Mouse (Mus musculus) stomach, embryonic 16.5 days (tissue): ENCODE data around the gene Ifitm3. TPM values are rescaled to one million over a fixed set of nuclear protein-coding genes. Genes with fewer than 3 reads are reported as not detected.

Experiments used
- ATAC-seq: fragments of 200-750 bp; cut with Nextera tagmentation; 2 replicates; pipeline ENCODE4 v1.8.0; 2017; ENCODE audit warnings: moderate number of reproducible peaks, moderate TSS enrichment; ENCODE audit not compliant: insufficient read depth, low FRiP score
- H3K27ac ChIP-seq: fragments of 300-500 bp; sonication (generic); 2 replicates; pipeline ENCODE4 v1.5.1; 2014; ENCODE audit warnings: low read length
- H3K27me3 ChIP-seq: fragments of 300-500 bp; sonication (generic); 2 replicates; pipeline ENCODE4 v1.6.1; 2014; ENCODE audit warnings: low read length, control low read depth, mixed read lengths; ENCODE audit not compliant: control insufficient read depth, insufficient read depth
- H3K36me3 ChIP-seq: fragments of 300-500 bp; sonication (generic); 2 replicates; pipeline ENCODE4 v1.6.1; 2014; ENCODE audit warnings: low read length; ENCODE audit not compliant: control insufficient read depth, insufficient read depth
- H3K4me1 ChIP-seq: fragments of 300-500 bp; sonication (generic); 2 replicates; pipeline ENCODE4 v1.6.1; 2014; ENCODE audit warnings: low read length, control low read depth, mixed read lengths; ENCODE audit not compliant: control insufficient read depth, insufficient read depth
- H3K4me2 ChIP-seq: fragments of 300-500 bp; sonication (generic); 2 replicates; pipeline ENCODE4 v1.6.1; 2014; ENCODE audit warnings: low read depth, low read length, mixed read lengths
- H3K4me3 ChIP-seq: fragments of 300-500 bp; sonication (generic); replicated peaks from 2 replicates; pipeline ENCODE4 v1.5.1; 2014; ENCODE audit warnings: mild to moderate bottlenecking, low read length
- H3K9ac ChIP-seq: fragments of 300-500 bp; sonication (generic); 2 replicates; pipeline ENCODE4 v1.6.1; 2014; ENCODE audit warnings: low read length
- H3K9me3 ChIP-seq: fragments of 300-500 bp; sonication (generic); replicated peaks from 2 replicates; pipeline ENCODE4 v1.6.1; 2016; ENCODE audit warnings: low read length, control low read depth; ENCODE audit not compliant: control insufficient read depth
- WGBS: fragments of 180-500 bp; shearing (Covaris S2); extraction: QIAGEN DNeasy Blood & Tissue Kit; methylation state at CpG from one replicate; pipeline ENCODE4 v1.1.7; 2014; 5-methylcytosine and 5-hydroxymethylcytosine counted together
- polyA plus RNA-seq: library from polyadenylated mRNA; unstranded; fragments of >200 nt; fragmentation: Nextera tagmentation; extraction: Ambion mirVana; gene quantifications from 2 replicates; pipeline ENCODE4 v1.2.1, GENCODE M21; 2015

The Ifitm3 gene
- polyA plus RNA-seq, 1 experiment from 2014 or later = 322 TPM

DNA sequence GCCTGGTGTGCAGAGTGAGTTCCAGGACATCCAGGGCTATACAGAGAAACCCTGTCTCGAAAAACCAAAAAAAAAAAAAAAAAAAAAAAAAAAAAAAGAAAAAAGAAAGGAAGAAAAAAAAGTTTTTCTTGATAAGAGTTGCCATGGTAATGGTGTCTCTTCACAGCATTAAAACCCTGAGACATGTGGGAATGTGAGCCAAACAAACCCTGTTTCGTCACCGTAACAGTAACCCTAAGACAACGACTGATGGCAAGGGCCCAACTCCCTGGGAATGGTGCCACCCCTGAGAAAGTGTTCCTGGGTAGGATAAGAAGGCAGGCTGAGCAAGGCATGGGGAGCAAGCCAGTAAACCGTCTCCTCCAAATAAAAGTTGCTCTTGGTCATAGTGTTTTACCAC, 3.7 kb downstream of the Ifitm3 start:
- Histone ChIP-seq H3K4me2 (no peak overlapping the region), H3K9me3 (no peaks in the 10 kb centered on the region), H3K4me3 (no peak overlapping the region), H3K4me1 (peaks cover 19% of the 10 kb centered on the region), H3K27me3 (no peaks in the 10 kb centered on the region), H3K36me3 (no peaks in the 10 kb centered on the region), H3K27ac (no peak overlapping the region), H3K9ac (no peak overlapping the region)
- 81% methylated on average over 5 of the region's 5 CpGs for WGBS
- ATAC-seq = no peak

DNA sequence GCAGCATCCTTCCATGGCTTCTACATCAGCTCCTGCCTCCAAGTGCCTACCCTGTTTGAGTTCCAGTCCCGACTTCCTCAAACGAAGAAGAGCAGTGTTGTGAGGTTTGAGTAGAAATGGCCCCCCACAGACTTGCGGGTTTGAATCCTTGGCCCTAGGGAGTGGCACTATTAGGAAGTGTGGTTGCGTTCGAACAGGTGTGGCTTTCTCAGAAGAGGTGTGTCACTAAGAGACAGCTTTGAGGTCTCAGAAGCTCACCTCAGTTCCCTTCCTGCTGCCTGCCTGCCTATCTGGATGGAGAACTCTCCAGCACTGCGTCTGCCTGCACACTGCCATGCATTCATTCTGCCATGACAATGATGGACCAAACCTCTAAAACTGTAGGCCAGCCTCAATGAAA, 4.1 kb downstream of the Ifitm3 start:
- Histone ChIP-seq H3K9me3 (no peaks in the 10 kb centered on the region), H3K9ac (no peak overlapping the region), H3K36me3 (no peaks in the 10 kb centered on the region), H3K27me3 (no peaks in the 10 kb centered on the region), H3K27ac (no peak overlapping the region), H3K4me1 (peaks cover 19% of the 10 kb centered on the region), H3K4me2 (no peak overlapping the region), H3K4me3 (no peak overlapping the region)
- no peak for ATAC-seq
- WGBS = 82% methylated on average over 6 of the region's 6 CpGs

DNA sequence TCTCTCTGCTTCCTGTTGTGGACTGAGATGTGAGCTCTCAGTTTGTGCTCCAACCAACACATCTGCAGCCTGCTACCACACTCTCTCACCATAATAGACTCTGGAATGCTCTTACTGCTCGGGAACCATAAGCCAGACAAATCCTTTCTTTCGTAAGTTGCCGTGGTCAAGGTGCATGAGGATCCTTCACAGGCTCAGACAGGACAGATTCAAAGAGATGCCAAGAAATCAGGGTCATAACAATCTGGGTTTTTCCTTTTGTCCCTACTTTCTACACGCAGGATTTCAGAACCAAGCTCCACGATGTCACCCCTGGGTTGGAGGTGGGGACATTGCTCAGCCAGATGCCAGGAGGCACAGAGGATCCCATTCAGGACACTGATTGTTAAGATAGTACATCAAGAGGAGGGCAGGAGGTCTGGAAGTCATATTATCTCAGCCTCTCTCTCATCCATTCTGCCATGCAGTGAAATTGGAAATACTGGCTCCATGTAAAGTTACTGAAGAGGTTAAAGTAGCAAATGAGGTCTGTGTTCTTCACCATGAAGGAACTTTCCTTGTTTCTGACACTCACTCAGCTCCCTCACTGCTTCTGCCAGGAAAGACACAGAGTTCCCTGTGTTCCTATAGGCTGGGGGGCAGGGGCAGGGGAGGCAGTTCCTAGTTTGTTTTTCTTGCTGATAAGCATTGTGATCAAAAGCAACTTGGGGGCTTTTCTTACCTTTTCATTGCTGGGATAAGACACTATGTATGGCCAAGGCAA, 7.1 kb downstream of the Ifitm3 start:
- Histone ChIP-seq H3K4me1 (peaks cover 1% of the 10 kb centered on the region; the same call in 1 of the 2 replicates), H3K4me2 (no peak overlapping the region), H3K4me3 (no peak overlapping the region), H3K27me3 (no peaks in the 10 kb centered on the region), H3K9me3 (no peaks in the 10 kb centered on the region), H3K27ac (no peak overlapping the region), H3K36me3 (no peaks in the 10 kb centered on the region), H3K9ac (no peak overlapping the region)
- no peak for ATAC-seq
- WGBS = 74% methylated on average over 5 of the region's 5 CpGs

DNA sequence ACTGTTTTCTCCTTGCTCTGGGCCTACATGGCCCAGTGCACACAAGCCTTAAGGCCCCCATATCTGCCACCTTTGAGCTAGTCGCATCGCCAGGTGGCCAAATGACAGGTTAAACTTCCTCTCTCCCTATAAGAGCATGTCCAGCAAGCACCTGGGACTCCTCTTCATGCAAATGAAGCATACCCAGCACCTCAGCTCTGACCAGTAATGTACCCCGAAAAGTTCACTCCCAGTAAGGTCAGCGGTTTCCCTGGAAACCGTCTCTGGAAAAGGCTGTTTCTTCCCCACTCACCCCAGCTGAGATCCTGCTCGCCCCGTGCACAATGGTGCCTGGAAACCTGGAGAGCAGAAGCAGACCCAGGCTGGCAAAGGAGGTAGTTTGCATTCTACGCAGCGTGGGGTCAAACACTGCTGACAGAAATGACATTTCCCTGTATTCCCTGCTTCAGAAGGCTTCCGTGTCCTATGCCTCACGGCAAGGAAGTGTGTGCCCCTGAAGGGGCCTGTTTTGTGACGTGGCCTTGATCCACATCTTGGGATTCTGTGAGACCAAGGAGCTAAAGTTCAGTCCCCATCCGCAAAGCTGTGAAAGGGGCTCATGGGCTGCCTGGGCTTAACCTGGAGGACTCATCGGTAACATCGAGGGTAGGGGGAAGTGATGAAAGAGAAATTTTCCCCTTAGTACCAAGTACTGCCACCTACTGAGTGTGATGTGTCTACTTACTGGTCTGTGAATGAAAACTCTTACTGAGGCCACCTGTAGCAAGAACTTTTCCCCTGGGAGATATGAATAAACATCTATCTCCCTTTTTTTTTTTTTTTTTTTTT, 9.5 kb downstream of the Ifitm3 start:
- H3K4me3 ChIP-seq = no peak overlapping the region
- 77% methylated on average over 15 of the region's 15 CpGs for WGBS
- no peaks in the 10 kb centered on the region for H3K27me3 ChIP-seq
- no peak for ATAC-seq
- no peak overlapping the region for H3K9ac ChIP-seq
- H3K36me3 ChIP-seq = no peaks in the 10 kb centered on the region
- no peaks in the 10 kb centered on the region for H3K4me1 ChIP-seq
- no peak overlapping the region; the same call in 1 of the 2 replicates for H3K27ac ChIP-seq
- H3K4me2 ChIP-seq = no peak overlapping the region
- H3K9me3 ChIP-seq = no peaks in the 10 kb centered on the region

DNA sequence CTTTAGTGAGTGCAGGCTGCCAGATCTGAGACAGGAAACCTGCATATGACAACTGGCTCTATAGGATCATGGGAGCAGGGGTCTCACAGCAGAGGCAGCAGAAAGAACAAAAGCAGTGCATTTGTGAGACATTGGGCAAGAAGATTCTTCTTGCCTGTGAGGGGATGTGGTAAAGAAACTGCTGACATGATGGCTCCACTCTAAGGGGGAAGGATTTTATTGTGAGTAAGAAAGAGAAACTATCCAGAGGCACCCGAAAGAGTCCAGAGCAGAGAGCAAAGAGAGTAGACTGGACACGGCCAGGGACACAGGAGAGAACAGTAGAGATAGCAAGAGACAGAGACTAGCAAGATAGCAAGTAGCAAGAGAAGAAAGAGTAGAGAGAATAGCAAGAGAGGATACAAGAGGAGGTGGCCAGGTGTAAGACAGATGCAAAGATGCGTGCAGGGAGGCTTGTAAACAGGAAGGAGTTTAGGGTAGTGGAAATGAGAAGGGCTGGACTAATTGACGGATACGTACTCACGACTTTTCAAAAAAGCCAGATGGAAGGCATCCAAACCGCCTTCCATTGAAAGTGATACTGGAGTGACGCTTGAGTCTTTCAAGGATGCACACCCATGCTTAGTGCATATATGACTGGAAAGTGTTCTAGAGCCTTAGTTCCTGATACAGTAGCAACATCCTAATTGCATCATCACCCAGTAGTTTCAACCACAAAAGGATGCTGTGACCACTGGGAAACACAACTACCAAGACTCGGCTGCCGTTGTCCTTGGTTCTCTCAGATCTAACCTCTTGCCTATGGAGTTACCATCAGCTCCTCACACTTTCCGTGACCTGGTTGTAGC, 11.5 kb downstream of the Ifitm3 start:
- no peaks in the 10 kb centered on the region for H3K9me3 ChIP-seq
- no peak overlapping the region for H3K4me2 ChIP-seq
- H3K4me1 ChIP-seq = no peaks in the 10 kb centered on the region
- no peaks in the 10 kb centered on the region for H3K27me3 ChIP-seq
- H3K4me3 ChIP-seq = no peak overlapping the region
- WGBS = 80% methylated on average over 11 of the region's 11 CpGs
- no peak for ATAC-seq
- no peak overlapping the region for H3K27ac ChIP-seq
- no peak overlapping the region for H3K9ac ChIP-seq
- H3K36me3 ChIP-seq = no peaks in the 10 kb centered on the region

DNA sequence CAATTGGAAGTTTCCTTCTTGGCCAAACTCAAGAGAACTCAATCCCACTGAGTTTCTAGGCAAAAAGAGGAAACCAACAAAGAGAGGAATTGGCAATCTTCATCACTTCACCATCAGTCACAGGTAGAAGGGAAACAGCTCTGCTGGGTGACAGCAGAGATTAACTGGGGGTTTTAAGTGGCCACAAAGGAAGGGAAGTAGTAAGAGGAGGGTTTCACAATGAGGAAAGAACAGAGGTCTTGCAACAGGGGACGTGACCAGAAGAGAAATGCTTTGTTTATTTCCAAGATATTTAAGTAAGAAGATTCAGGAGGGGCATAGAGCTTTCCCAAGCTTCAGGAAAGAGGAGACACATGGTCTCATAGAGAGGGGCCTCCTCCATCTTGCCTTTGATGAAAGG, 12.8 kb downstream of the Ifitm3 start:
- no peak overlapping the region for H3K4me3 ChIP-seq
- H3K27me3 ChIP-seq = no peaks in the 10 kb centered on the region
- no peak overlapping the region for H3K27ac ChIP-seq
- no peak overlapping the region for H3K9ac ChIP-seq
- no peaks in the 10 kb centered on the region for H3K9me3 ChIP-seq
- H3K4me2 ChIP-seq = no peak overlapping the region
- 20% methylated on average over 1 of the region's 1 CpGs for WGBS
- H3K36me3 ChIP-seq = no peaks in the 10 kb centered on the region
- H3K4me1 ChIP-seq = no peaks in the 10 kb centered on the region
- ATAC-seq = no peak

DNA sequence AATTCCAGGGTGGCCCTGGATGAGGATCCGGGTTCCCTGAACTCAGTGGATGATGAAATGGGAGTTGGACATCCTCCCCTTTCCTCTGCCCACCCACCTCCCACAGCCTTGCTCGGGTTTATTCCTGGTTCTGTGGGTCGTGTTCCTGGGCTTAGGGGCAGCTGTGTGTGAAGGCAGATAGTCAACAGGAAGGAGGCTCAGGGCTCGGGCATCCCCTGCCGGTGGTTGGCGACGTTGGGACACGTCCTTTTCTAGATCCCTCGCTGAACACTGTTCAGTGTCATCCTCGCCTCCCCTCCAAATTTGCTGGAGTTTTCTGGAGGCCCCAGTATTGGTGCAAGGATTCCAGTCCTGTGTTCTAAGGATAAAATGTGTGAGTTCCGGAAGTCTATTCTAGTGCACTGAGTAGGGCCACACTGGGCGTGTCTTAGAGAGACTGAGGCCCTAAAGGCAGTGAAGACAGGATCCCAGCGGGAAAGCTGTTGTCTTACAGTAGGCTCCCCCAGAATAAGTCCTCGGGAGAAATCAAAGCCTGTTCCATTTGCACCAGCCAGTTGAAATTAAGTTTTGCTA, 19.4 kb downstream of the Ifitm3 start:
- Histone ChIP-seq H3K27me3 (no peaks in the 10 kb centered on the region), H3K9ac (no peak overlapping the region), H3K4me3 (no peak overlapping the region), H3K27ac (no peak overlapping the region), H3K9me3 (no peaks in the 10 kb centered on the region), H3K36me3 (no peaks in the 10 kb centered on the region), H3K4me1 (0 out of 2 replicates have a peak, but pooled peaks cover 3% of the 10 kb centered on the region), H3K4me2 (no peak overlapping the region)
- ATAC-seq = no peak
- WGBS = 85% methylated on average over 14 of the region's 14 CpGs

DNA sequence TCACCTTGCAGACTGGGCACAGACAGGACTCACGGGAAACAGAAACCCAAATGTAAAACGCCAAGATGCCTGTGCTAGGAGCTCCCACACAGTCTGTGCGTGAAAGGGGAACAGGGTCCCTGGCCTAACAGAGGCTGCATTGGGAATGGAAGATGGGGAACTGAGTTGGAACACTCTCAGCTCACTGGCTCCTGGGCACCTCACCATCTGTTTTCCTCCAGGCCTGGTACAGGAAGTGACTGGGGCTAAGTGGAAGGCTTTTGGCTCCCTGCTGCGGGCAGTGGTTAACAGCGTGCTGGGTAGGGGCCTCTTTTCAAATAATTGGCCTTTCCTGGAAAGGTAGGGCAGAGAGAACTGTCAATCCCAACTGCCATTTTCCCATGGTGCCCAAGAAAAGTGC, 19.9 kb downstream of the Ifitm3 start:
- H3K4me3 ChIP-seq = no peak overlapping the region
- H3K9me3 ChIP-seq = no peaks in the 10 kb centered on the region
- H3K36me3 ChIP-seq = no peaks in the 10 kb centered on the region
- H3K4me2 ChIP-seq = no peak overlapping the region
- no peak for ATAC-seq
- H3K27me3 ChIP-seq = no peaks in the 10 kb centered on the region
- H3K9ac ChIP-seq = no peak overlapping the region
- WGBS = 66% methylated on average over 5 of the region's 5 CpGs
- 0 out of 2 replicates have a peak, but pooled peaks cover 3% of the 10 kb centered on the region for H3K4me1 ChIP-seq
- H3K27ac ChIP-seq = no peak overlapping the region
